Mouse (Mus musculus): ENCODE data around the gene Abhd16b.

GRCm38 (mm10) chr2:181496831-181497547, 4.0 kb downstream of the Abhd16b start, which contains the start of gene Tpd52l2:
- TF ChIP-seq CTCF (IDR thresholded peaks at IDR 0.05; ENCODE audit: low read depth) (no peak), EP300 (IDR thresholded peaks at IDR 0.05; ENCODE audit: low read depth) (no peak)
